Mouse (Mus musculus): ENCODE measurements at regions not wholly inside any gene's neighbourhood (a gene's known extent, or its start where the extent isn't known, plus 50 kb on each side); places are given as distances from the start of the nearest gene placed in this dataset.
"Not testable (repeated sequence)": the region's sequence is repeated elsewhere in the genome, so short reads cannot be mapped to it uniquely, and the experiment has no call there.

DNA sequence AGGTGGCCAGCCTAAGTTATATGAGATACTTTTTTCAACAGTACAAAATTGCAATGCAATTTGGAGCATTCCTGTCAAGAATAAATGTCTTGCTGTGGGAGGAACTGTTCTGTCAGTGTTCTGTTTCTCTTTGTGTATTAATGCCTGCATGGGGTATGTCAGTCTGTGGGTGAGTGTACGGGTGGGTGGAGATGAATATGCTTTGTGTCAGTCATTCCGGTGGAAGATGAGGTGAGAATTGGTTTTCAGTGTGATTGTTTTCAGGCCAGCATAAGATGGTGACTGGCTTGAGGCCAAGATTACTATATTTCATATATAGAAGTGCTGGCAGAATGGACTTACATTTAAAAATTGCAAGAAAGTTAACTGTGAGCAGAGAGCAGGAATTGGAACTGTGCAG lies 184.0 kb downstream of the Frk start:
- DNase-seq (ENCODE audit: low spot score) (peak; percentile 12), ATAC-seq (peak; percentile 48)
- no peaks in the 10 kb centered on the region for H3K36me3 ChIP-seq (ENCODE audit: control insufficient read depth, insufficient read depth, low read length)
- no peak overlapping the region for H3K4me3 ChIP-seq (ENCODE audit: low read depth, low read length)
- H3K4me2 ChIP-seq (ENCODE audit: low read length), result no peak overlapping the region
- no peak overlapping the region for H3K27ac ChIP-seq (ENCODE audit: low read depth, low read length)
- H3K9me3 ChIP-seq (replicated peaks; ENCODE audit: control insufficient read depth, low read length), result no peaks in the 10 kb centered on the region
- H3K4me1 ChIP-seq (ENCODE audit: control insufficient read depth, insufficient read depth, low read length), result no peaks in the 10 kb centered on the region; the same call in 1 of the 2 replicates
- H3K27me3 ChIP-seq (replicated peaks; ENCODE audit: control insufficient read depth, insufficient read depth, low read length), result no peaks in the 10 kb centered on the region
- WGBS, result 38% methylated on average over 2 of the region's 2 CpGs
- no peak overlapping the region for H3K9ac ChIP-seq (ENCODE audit: low read length)

DNA sequence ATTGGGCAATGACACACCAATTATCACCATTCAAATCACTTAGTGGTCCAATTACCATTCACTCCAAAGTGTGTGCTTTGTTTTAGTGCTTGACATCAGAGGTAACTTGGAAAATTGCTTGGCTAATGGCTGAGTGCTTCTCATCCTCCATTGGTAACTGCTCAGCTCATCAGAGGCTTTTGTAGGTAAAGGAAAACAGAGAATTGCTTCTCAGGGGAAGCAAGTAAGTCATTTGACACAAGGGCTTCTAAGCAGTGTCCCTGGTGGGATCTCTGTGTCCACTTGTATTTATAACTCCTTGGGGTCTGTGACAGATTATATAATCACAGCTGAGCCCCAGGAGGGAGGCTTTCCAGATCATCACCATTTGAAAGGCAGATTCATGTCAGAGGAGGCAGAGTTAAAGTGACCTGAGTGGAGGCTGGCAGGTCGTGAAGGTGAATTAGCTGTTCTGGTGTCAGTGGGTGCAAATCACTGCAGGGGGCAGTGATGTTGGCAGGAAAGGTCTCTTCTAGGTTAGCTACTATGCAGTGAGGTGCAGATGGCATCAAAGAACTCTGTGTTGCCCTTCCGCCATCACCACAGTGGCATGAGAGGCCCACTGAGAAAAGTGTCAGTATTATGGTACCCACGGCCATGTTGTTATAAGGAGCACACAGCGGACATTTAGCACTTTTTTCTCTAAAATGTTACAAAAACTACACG lies 184.7 kb downstream of the Frk start:
- peak; percentile 13 for DNase-seq (ENCODE audit: low spot score)
- peak; percentile 54; the same call in 1 of the 2 replicates for ATAC-seq
- 73% methylated on average over 5 of the region's 5 CpGs for WGBS

DNA sequence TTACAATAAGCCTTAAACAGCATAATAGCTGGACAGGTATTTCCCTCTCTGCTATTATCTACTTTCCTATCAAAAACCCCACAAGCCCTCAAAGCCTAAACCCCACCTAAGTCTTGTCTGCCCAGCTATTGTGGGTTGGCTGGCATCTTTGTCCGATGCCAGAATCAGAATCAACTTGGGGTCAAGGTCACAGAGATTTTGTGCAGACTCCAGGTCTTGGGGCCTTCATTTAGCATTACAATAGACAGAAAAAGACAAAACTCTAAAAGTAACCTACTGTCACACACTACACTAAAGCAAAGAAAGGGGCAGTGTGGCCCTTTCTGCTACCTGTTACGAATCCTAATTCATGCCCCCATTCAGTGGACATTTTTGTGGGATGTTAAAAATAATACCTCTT lies 188.6 kb downstream of the Frk start:
- no peak for ATAC-seq
- WGBS, result 89% methylated on average over 2 of the region's 2 CpGs
- no peak overlapping the region for H3K9ac ChIP-seq (ENCODE audit: low read length)

More for the DNA sequence above, 184.7 kb downstream of the Frk start:
- no peaks in the 10 kb centered on the region for H3K36me3 ChIP-seq (ENCODE audit: control insufficient read depth, insufficient read depth, low read length)
- 0 out of 2 replicates have a peak overlapping the region, but pooled peaks have one; percentile 39 for H3K27ac ChIP-seq (ENCODE audit: low read depth, low read length)
- no peak overlapping the region for H3K4me2 ChIP-seq (ENCODE audit: low read length)
- no peaks in the 10 kb centered on the region; the same call in 1 of the 2 replicates for H3K4me1 ChIP-seq (ENCODE audit: control insufficient read depth, insufficient read depth, low read length)
- no peaks in the 10 kb centered on the region for H3K9me3 ChIP-seq (replicated peaks; ENCODE audit: control insufficient read depth, low read length)
- H3K4me3 ChIP-seq (ENCODE audit: low read depth, low read length), result no peak overlapping the region
- H3K9ac ChIP-seq (ENCODE audit: low read length), result no peak overlapping the region
- H3K27me3 ChIP-seq (replicated peaks; ENCODE audit: control insufficient read depth, insufficient read depth, low read length), result no peaks in the 10 kb centered on the region

DNA sequence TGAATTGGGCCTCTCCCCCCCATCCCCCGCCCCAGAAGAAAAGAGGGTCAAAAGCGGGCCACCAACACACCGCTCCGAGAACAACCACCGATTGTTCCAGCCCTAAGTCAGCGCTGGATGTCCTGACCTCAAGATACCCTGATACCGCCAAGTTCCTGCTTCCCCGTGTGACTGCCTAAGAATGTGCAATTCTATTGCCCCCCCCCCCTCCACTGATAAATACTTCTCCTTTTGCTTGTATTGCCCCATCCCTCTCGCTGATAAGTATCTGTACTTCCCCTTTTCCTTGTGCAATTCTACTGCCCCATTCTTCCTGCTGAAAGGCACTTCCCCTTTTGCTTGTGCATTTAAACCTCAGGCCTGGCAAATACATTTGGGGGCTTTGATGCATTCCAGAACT lies 216.2 kb downstream of the Frk start:
- not testable (repeated sequence) for H3K27ac ChIP-seq (ENCODE audit: low read depth, low read length); H3K4me1 ChIP-seq (ENCODE audit: control insufficient read depth, insufficient read depth, low read length); H3K9me3 ChIP-seq (replicated peaks; ENCODE audit: control insufficient read depth, low read length); ATAC-seq; H3K27me3 ChIP-seq (replicated peaks; ENCODE audit: control insufficient read depth, insufficient read depth, low read length); H3K4me3 ChIP-seq (ENCODE audit: low read depth, low read length); H3K9ac ChIP-seq (ENCODE audit: low read length); H3K4me2 ChIP-seq (ENCODE audit: low read length); DNase-seq (ENCODE audit: low spot score); H3K36me3 ChIP-seq (ENCODE audit: control insufficient read depth, insufficient read depth, low read length)
- WGBS, result 86% methylated on average over 9 of the region's 9 CpGs

More for the DNA sequence above, 188.6 kb downstream of the Frk start:
- no peaks in the 10 kb centered on the region for H3K36me3 ChIP-seq (ENCODE audit: control insufficient read depth, insufficient read depth, low read length)
- H3K9me3 ChIP-seq (replicated peaks; ENCODE audit: control insufficient read depth, low read length), result no peaks in the 10 kb centered on the region
- H3K27me3 ChIP-seq (replicated peaks; ENCODE audit: control insufficient read depth, insufficient read depth, low read length), result no peaks in the 10 kb centered on the region
- H3K27ac ChIP-seq (ENCODE audit: low read depth, low read length), result no peak overlapping the region
- DNase-seq (ENCODE audit: low spot score), result no peak
- no peak overlapping the region for H3K4me3 ChIP-seq (ENCODE audit: low read depth, low read length)
- no peaks in the 10 kb centered on the region; the same call in 1 of the 2 replicates for H3K4me1 ChIP-seq (ENCODE audit: control insufficient read depth, insufficient read depth, low read length)
- H3K4me2 ChIP-seq (ENCODE audit: low read length), result no peak overlapping the region

DNA sequence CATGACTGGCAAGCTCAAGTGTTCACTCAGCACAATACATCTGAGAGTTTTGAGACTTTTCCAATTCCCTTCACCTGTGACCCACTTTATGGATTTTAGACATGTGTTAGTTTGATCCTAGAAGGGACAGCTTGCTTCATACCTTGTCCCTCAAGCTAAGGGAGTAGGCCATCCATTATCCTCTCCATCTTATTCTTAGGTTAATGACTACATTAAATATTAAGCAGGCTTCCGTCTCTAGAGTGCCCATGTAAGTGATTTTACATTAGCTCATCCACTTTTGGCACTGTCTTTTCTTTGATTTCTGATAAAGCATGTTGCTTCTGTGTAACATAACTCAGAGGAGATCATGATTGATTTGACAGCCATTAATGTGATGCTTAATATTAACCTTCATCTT lies 218.8 kb downstream of the Frk start:
- Histone ChIP-seq H3K27ac (ENCODE audit: low read depth, low read length) (no peak overlapping the region), H3K4me2 (ENCODE audit: low read length) (no peak overlapping the region), H3K4me3 (ENCODE audit: low read depth, low read length) (no peak overlapping the region), H3K36me3 (ENCODE audit: control insufficient read depth, insufficient read depth, low read length) (no peaks in the 10 kb centered on the region), H3K9ac (ENCODE audit: low read length) (no peak overlapping the region), H3K27me3 (replicated peaks; ENCODE audit: control insufficient read depth, insufficient read depth, low read length) (no peaks in the 10 kb centered on the region), H3K4me1 (ENCODE audit: control insufficient read depth, insufficient read depth, low read length) (no peaks in the 10 kb centered on the region), H3K9me3 (replicated peaks; ENCODE audit: control insufficient read depth, low read length) (no peaks in the 10 kb centered on the region)
- 91% methylated on average over 1 of the region's 1 CpGs for WGBS
- DNase-seq (ENCODE audit: low spot score) (no peak), ATAC-seq (no peak)

DNA sequence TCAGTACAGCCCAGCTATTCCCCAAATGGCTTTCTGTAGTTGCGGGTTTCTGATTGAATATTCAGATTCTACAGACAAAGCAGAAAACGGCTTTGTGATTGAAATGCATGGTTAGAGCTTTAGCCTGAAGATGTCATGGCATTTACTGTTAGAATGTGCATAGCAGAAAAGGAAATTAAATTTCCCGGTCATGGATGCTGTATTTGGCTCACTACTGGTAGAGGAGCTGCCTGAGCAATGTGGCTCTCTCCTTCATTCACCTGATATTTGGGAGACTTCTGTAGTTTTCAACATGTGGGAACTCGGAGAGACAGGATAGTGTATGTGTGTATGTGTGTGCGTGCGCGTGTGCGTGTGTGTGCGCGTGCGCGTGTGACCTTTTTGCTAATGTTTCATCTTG lies 222.2 kb downstream of the Frk start:
- no peak overlapping the region for H3K27ac ChIP-seq (ENCODE audit: low read depth, low read length)
- no peaks in the 10 kb centered on the region for H3K9me3 ChIP-seq (replicated peaks; ENCODE audit: control insufficient read depth, low read length)
- WGBS, result 90% methylated on average over 12 of the region's 12 CpGs
- H3K4me1 ChIP-seq (ENCODE audit: control insufficient read depth, insufficient read depth, low read length), result no peaks in the 10 kb centered on the region
- DNase-seq (ENCODE audit: low spot score), result no peak
- no peaks in the 10 kb centered on the region for H3K36me3 ChIP-seq (ENCODE audit: control insufficient read depth, insufficient read depth, low read length)
- no peak overlapping the region for H3K4me3 ChIP-seq (ENCODE audit: low read depth, low read length)
- ATAC-seq, result no peak
- H3K9ac ChIP-seq (ENCODE audit: low read length), result no peak overlapping the region
- no peak overlapping the region for H3K4me2 ChIP-seq (ENCODE audit: low read length)
- H3K27me3 ChIP-seq (replicated peaks; ENCODE audit: control insufficient read depth, insufficient read depth, low read length), result no peaks in the 10 kb centered on the region

DNA sequence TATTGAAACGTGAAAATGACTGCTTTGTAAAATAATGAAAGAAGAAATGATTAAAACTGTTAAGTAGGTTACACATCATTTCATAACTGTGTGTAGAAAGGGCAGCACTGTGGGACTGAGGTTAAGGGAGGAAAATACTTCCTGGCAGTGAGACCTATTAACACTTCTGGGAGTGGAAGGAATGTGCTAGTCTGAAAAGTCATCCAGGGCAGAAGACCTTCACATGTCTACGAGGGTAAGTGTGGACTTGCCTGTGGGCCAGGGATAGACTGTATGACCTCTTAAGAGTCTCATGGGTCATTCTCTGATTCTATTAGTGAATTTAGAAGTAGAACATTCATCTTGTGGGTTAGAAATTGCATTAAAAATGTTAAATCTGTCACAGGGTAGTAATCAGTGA lies 248.1 kb downstream of the Frk start:
- Histone ChIP-seq H3K9me3 (replicated peaks; ENCODE audit: control insufficient read depth, low read length) (no peaks in the 10 kb centered on the region), H3K4me2 (ENCODE audit: low read length) (no peak overlapping the region), H3K36me3 (ENCODE audit: control insufficient read depth, insufficient read depth, low read length) (no peaks in the 10 kb centered on the region), H3K27me3 (replicated peaks; ENCODE audit: control insufficient read depth, insufficient read depth, low read length) (no peaks in the 10 kb centered on the region), H3K4me3 (ENCODE audit: low read depth, low read length) (no peak overlapping the region), H3K4me1 (ENCODE audit: control insufficient read depth, insufficient read depth, low read length) (no peaks in the 10 kb centered on the region), H3K9ac (ENCODE audit: low read length) (no peak overlapping the region), H3K27ac (ENCODE audit: low read depth, low read length) (no peak overlapping the region)
- DNase-seq (ENCODE audit: low spot score) (no peak), ATAC-seq (no peak)
- WGBS, result 67% methylated on average over 2 of the region's 2 CpGs

DNA sequence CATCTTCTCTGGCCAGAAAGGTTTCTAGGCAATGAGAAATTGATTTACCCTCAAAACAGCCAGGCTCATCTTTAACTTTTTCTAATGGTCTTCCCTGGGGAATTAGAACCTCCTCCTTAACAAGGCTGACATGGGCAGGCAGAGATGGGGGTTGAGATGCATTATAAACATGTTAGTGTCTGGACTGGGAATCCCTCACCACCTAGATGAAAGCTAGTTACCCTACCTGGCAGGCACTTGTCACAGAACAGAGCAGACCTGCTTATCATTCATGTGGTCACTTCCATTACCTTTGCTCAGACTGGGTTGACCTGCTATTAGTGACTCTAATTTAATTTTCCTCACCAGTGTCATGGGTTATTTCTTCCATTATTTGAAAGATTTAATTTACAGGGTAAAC lies 279.2 kb downstream of the Frk start:
- Histone ChIP-seq H3K36me3 (ENCODE audit: control insufficient read depth, insufficient read depth, low read length) (no peaks in the 10 kb centered on the region), H3K4me2 (ENCODE audit: low read length) (no peak overlapping the region), H3K4me3 (ENCODE audit: low read depth, low read length) (no peak overlapping the region), H3K27ac (ENCODE audit: low read depth, low read length) (no peak overlapping the region), H3K4me1 (ENCODE audit: control insufficient read depth, insufficient read depth, low read length) (no peaks in the 10 kb centered on the region), H3K9ac (ENCODE audit: low read length) (no peak overlapping the region), H3K9me3 (replicated peaks; ENCODE audit: control insufficient read depth, low read length) (no peaks in the 10 kb centered on the region), H3K27me3 (replicated peaks; ENCODE audit: control insufficient read depth, insufficient read depth, low read length) (no peaks in the 10 kb centered on the region)
- DNase-seq (ENCODE audit: low spot score), result no peak
- ATAC-seq, result no peak

DNA sequence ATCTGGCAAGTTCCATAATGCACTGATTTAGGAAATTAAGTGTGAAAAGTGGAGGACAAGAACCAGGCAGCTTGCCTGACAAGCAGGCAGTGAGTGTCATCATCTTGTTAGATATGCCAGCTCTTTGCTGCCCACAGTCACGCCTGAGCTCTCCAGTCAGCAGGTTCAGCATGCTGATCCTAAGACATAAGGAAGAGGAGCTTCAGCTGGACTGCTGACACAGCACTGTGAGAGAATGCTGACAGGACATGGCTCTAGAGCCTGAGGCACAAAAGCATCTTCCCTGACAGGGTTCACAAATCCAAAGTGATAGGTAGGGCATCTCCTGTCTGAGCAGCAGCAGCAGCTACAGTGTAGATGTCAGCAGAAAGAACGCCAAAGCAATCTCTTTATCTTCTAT lies 308.9 kb downstream of the Frk start:
- Histone ChIP-seq H3K4me3 (ENCODE audit: low read depth, low read length) (no peak overlapping the region), H3K9me3 (replicated peaks; ENCODE audit: control insufficient read depth, low read length) (no peaks in the 10 kb centered on the region), H3K9ac (ENCODE audit: low read length) (no peak overlapping the region), H3K4me1 (ENCODE audit: control insufficient read depth, insufficient read depth, low read length) (no peaks in the 10 kb centered on the region), H3K27me3 (replicated peaks; ENCODE audit: control insufficient read depth, insufficient read depth, low read length) (no peaks in the 10 kb centered on the region), H3K36me3 (ENCODE audit: control insufficient read depth, insufficient read depth, low read length) (no peaks in the 10 kb centered on the region), H3K4me2 (ENCODE audit: low read length) (no peak overlapping the region), H3K27ac (ENCODE audit: low read depth, low read length) (no peak overlapping the region)
- DNase-seq (ENCODE audit: low spot score), result no peak
- no peak for ATAC-seq
- 49% methylated on average over 2 of the region's 2 CpGs for WGBS
